Mouse (Mus musculus) ES-E14 (cell line): Measurements from ENCODE around the gene Ythdf2. TPM values are rescaled to one million over a fixed set of nuclear protein-coding genes. Genes with fewer than 3 reads are reported as not detected.

Experiments
- DNase-seq: peaks from one replicate; pipeline ENCODE4 v3.0.0-alpha.2; 2013; ENCODE audit warnings: low read depth, low spot score
- H3K27ac ChIP-seq: 2 replicates; pipeline ENCODE4 v1.5.1; 2012; ENCODE audit warnings: low read depth, mild to moderate bottlenecking, low read length, moderate library complexity, mixed read lengths; ENCODE audit not compliant: poor library complexity, insufficient read depth, severe bottlenecking
- H3K36me3 ChIP-seq: 2 replicates; pipeline ENCODE4 v1.6.1; 2012; ENCODE audit warnings: mild to moderate bottlenecking, low read length, moderate library complexity, mixed read lengths; ENCODE audit not compliant: control insufficient read depth, poor library complexity, insufficient read depth, severe bottlenecking
- H3K4me1 ChIP-seq, 2 experiments: fragments of 150-350 bp in 1 of 2; sonication (generic) in 1 of 2; 2 replicates each; pipeline ENCODE4 v1.6.1; 2012; ENCODE audit warnings: low read length in 2 of 2, mild to moderate bottlenecking in 1 of 2, mixed read lengths in 1 of 2; ENCODE audit not compliant: control insufficient read depth in 2 of 2, insufficient read depth in 2 of 2, poor library complexity in 1 of 2
- H3K4me3 ChIP-seq, 2 experiments: fragments of 150-350 bp in 1 of 2; sonication (generic) in 1 of 2; 2 replicates each; pipeline ENCODE4 v1.5.1; 2012; ENCODE audit warnings: low read length in 2 of 2, low read depth in 1 of 2, mild to moderate bottlenecking in 1 of 2, mixed read lengths in 1 of 2; ENCODE audit not compliant: insufficient read depth in 1 of 2, poor library complexity in 1 of 2, severe bottlenecking in 1 of 2
- H3K9ac ChIP-seq: 2 replicates; pipeline ENCODE4 v1.6.1; 2012; ENCODE audit warnings: low read depth, mild to moderate bottlenecking, low read length, mixed read lengths; ENCODE audit not compliant: poor library complexity, insufficient read depth, severe bottlenecking
- H3K9me3 ChIP-seq: fragments of 150-350 bp; sonication (generic); 2 replicates; pipeline ENCODE4 v1.6.1; 2012; ENCODE audit warnings: low read depth, mild to moderate bottlenecking, low read length; ENCODE audit not compliant: control insufficient read depth, insufficient read depth
- CHD2 ChIP-seq: IDR thresholded peaks from 2 replicates; pipeline ENCODE4 v1.6.1; 2014; ENCODE audit warnings: mild to moderate bottlenecking, low read depth, low read length, inconsistent platforms
- HCFC1 ChIP-seq: IDR thresholded peaks from 2 replicates; pipeline ENCODE4 v1.6.1; 2012; ENCODE audit warnings: low read length, inconsistent platforms, borderline replicate concordance; ENCODE audit not compliant: insufficient read depth
- MAFK ChIP-seq: IDR thresholded peaks from 2 replicates; pipeline ENCODE4 v1.6.1; 2014; ENCODE audit warnings: mild to moderate bottlenecking, low read depth, low read length, inconsistent platforms; ENCODE audit not compliant: insufficient read depth
- ZC3H11A ChIP-seq: IDR thresholded peaks from 2 replicates; pipeline ENCODE4 v1.6.1; 2012; ENCODE audit warnings: low read depth, mild to moderate bottlenecking, inconsistent platforms, low read length, borderline replicate concordance
- ZNF384 ChIP-seq: IDR thresholded peaks from 2 replicates; pipeline ENCODE4 v1.6.1; 2012; ENCODE audit warnings: low read depth, low read length, inconsistent platforms
- in situ Hi-C, 2 experiments: fragments of 600-800 bp; cut with MboI; formaldehyde crosslinking; loops; one replicate each; pipeline ENCODE4 v1.15.1; 2025; ENCODE audit warnings: low sequenced_read_pairs in 2 of 2, inconsistent platforms in 1 of 2; ENCODE audit not compliant: unreplicated experiment in 2 of 2
- total RNA-seq: library from RNA; depleted of rRNA; stranded (reverse); fragments of 300-350 nt; gene quantifications from 2 replicates; pipeline ENCODE4 v1.2.3, GENCODE M21; 2012

Gene Ythdf2
- total RNA-seq, 1 experiment, result 67.7 TPM

- in situ Hi-C loops, result no loop called here
- Histone ChIP-seq H3K4me1 (peaks cover 1 to 7% of the 10 kb centered on the region in 2 experiments; a peak in 2 of 4 replicates), H3K9me3 (no peaks in the 10 kb centered on the region), H3K4me3 (no peak overlapping the region), H3K36me3 (peaks cover 7% of the 10 kb centered on the region), H3K27ac (no peak overlapping the region; the same call in 1 of the 2 replicates), H3K9ac (no peak overlapping the region)
- DNase-seq, result no peak
- TF ChIP-seq ZNF384 (peak; percentile 45; the same call in 1 of the 2 replicates), HCFC1 (no peak), MAFK (no peak), ZC3H11A (no peak)
These were observed 28.9 kb downstream of the Ythdf2 start for GRCm38 (mm10) chr4:132183162-132183561.

DNA sequence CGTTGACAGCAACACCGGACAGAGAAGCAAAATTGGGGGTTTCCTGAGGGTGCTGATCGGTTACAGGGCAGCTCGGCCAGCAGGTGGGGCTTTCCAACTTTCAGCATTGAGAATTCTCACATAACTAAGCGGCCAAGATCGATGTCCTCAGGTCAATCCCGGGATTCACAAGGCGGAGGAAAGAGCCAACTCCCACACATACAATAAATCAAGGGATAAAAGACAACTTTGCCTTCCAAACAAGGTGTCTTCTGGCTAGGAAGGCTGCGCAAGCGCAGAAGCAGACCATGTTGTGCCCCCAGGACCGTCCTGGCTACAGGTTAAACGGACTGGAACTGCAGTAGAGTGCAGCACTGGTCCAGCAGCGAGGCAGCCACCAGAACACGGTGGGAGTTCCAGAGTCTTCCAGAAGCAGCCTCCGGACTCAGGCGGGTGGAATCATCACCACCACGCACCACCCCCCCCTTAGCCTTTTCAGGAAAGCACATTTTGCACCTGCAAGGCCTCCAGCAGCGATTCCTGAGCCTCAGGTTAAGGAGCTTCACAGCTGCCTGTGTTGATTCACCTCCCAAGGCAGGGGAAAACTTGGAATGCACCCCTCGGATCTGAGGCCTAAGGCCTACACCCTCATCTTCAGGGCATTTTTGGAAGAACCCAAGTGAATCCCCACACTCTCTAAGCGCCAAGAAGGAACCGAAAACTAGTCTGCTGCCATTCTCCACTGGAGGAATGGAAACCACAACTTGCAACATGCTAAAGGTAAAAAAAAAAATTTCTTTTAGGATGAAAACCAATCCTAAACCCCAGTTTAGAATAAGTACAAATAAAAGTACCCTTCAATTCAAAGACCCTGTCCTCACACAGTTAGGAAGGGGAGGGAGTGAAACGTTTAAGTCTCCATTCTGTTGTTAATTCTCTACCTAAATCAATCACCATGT is 30.1 kb downstream of the Ythdf2 start:
- in situ Hi-C loops, result no loop called here

GRCm38 (mm10) chr4:132180710-132181109 is 31.4 kb downstream of the Ythdf2 start:
- H3K4me3 ChIP-seq, result no peak overlapping the region
- H3K4me1 ChIP-seq, result peaks cover 1 to 7% of the 10 kb centered on the region in 2 experiments; a peak in 2 of 4 replicates
- in situ Hi-C loops, result no loop called here
- no peak overlapping the region for H3K9ac ChIP-seq
- peaks cover 6% of the 10 kb centered on the region for H3K36me3 ChIP-seq
- DNase-seq, result peak; percentile 56
- TF ChIP-seq ZC3H11A (no peak), CHD2 (no peak), HCFC1 (no peak), ZNF384 (no peak), MAFK (no peak)
- no peak overlapping the region for H3K27ac ChIP-seq
- no peaks in the 10 kb centered on the region for H3K9me3 ChIP-seq

More for the DNA sequence above, 30.1 kb downstream of the Ythdf2 start:
- DNase-seq, result no peak
- H3K9me3 ChIP-seq, result no peaks in the 10 kb centered on the region
- peak overlapping the region; percentile 4 for H3K9ac ChIP-seq
- H3K4me3 ChIP-seq, result no peak overlapping the region
- H3K4me1 ChIP-seq, result peaks cover 1 to 7% of the 10 kb centered on the region in 2 experiments; a peak in 2 of 4 replicates
- H3K36me3 ChIP-seq, result peaks cover 7% of the 10 kb centered on the region
- H3K27ac ChIP-seq, result peak overlapping the region; percentile 64
- TF ChIP-seq HCFC1, result no peak
- no peak for TF ChIP-seq ZNF384
- no peak for TF ChIP-seq ZC3H11A

- no peak overlapping the region for H3K4me3 ChIP-seq
- H3K36me3 ChIP-seq, result no peaks in the 10 kb centered on the region
- peak; percentile 55; the same call in 1 of the 2 replicates for TF ChIP-seq ZC3H11A
- no peak for TF ChIP-seq HCFC1
- peak; percentile 76 for DNase-seq
- no peak overlapping the region for H3K9ac ChIP-seq
- in situ Hi-C loops, result loop anchor here in 1 of 2 experiments (10.0 kb wide), 1 partner anchor 84 kb away; no protein-coding TSS in a partner anchor
- H3K27ac ChIP-seq, result no peak overlapping the region
- H3K4me1 ChIP-seq, result peaks cover 1 to 5% of the 10 kb centered on the region in 2 experiments; a peak in 2 of 4 replicates
- no peaks in the 10 kb centered on the region for H3K9me3 ChIP-seq
These were observed 33.5 kb downstream of the Ythdf2 start for GRCm38 (mm10) chr4:132178630-132179059.
